Mouse (Mus musculus) spleen, postnatal 10 days (tissue): Measurements from ENCODE around the gene Ly6g6e.
A peak's percentile ranks its signal among the peaks of the same experiment; 100 is the strongest.

Experiments
- DNase-seq, 2 experiments: peaks; one replicate each; pipeline ENCODE4 v3.0.0; 2021 to 2022; ENCODE audit warnings: low spot score in 2 of 2

The Ly6g6e gene

GRCm38 (mm10) chr17:35071454-35071853, 5.2 kb upstream of the Ly6g6e start:
- no peak for DNase-seq

- DNase-seq: no peak
Observed at GRCm38 (mm10) chr17:35074097-35074496, 2.6 kb upstream of the Ly6g6e start.

GRCm38 (mm10) chr17:35077285-35077684, 583 bp downstream of the Ly6g6e start:
- no peak for DNase-seq

DNA sequence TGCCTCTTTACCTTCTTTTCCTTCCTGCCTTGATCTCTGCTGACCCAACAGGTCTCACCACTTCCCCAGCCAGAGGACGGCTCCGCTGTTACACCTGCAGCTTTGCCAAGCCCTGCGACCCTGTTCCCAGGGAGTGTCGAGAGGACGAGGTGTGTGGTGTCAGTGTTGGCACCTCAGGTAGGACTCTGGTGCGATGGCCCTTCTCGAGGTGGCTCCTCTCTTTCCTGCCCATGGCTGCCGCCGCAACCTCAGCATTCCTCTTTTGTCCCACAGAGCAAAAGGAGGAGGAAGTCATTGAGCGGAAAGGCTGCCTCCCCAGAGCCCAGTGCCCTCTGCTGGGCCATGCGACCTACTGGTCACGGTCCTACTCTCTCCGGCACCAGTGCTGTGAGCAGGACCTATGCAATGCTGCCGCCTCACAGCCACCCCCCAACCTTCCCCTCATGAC, 1.1 kb downstream of the Ly6g6e start, which contains the start of gene Ly6g6d:
Gene Ly6g6d (minus strand): TSS at position 280 of the 448 bp plus-strand sequence.
- no peak for DNase-seq

DNA sequence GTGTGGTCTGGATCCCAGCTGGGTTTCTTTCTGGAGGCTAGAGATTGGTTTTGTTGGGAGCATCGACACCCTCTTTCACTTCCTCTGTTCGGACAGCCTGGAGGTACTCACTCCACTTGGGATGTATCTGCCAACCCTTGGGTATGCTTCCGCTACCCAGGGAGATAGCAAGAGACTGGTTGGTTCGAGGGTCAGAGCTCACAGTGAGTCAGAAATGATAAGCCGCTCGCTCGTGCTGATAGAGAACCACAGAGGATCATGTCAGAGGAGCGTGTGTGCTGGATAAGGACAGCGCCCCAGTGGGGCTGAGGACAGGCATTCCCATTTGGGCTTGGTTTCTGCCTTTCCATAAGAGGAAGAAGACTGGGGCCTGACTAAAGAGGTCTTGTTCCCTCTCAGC, 3.1 kb downstream of the Ly6g6e start:
- peak in 1 of 2 experiments; percentile 37 for DNase-seq

GRCm38 (mm10) chr17:35080248-35080647, 3.5 kb downstream of the Ly6g6e start:
- DNase-seq: no peak

GRCm38 (mm10) chr17:35080710-35081109, 4.0 kb downstream of the Ly6g6e start:
- DNase-seq: no peak

GRCm38 (mm10) chr17:35082841-35083576, 6.3 kb downstream of the Ly6g6e start:
- no peak for DNase-seq

DNA sequence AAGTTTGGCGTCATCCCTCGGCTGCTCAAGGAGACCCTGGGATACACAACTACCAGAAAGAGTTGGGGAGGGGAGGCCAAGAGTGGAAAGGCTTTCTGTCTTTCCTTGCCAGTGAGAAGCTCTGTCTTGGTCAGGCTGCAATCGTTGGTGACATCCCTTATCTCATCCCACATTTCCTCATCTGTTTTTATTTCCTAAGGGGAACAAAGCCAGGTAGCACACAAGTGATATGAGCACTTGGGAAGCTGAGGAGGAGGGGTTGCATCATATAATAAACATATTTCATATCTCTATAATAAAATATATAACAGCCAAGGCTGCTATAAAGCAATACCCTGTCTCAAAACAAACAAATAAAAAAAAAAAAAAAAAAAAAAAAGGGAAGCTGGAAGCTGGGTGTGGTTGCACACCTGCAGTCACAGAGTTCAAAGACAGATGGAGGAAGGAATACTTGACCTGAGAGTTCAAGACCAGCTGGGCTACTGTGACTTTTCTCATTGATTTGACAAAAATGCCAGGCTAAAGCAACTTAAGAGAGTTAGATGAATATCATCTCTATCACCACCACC, 7.3 kb downstream of the Ly6g6e start:
- DNase-seq: no peak

DNA sequence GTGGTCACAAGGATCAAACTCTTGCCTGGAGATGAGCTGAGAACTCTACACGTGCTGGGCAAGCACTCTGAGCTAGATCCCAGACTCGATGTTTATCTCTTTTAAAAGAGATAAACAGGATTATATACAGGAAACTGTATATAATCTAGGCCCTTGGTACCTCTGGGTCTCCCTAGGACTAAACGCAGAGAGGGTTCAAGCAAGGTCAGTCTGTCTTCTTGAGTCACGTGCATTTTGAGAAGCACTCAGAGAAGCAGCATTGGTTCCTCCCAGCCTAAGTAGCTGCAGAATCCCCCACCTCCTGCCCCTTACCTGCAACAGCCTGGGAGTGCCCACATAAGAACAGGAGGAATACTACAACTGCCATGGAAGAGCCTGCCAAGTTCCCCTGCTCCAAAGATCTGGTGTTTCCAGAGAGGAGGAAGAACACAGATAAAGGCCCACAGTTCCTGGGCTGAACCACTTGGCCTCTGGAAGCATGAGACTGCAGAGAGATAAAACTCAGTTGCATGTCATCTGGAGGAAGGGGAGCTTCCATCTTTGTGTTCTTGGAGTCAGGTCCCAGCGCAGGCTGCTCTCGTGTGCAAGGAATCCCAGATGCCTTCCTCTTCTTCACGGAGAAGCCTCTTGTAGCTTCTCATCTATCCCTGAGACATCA, 8.6 kb downstream of the Ly6g6e start, which contains the start of gene Ly6g6f:
Gene Ly6g6f (minus strand): TSS at position 403 of the 658 bp plus-strand sequence.
- DNase-seq: no peak

GRCm38 (mm10) chr17:35088151-35088550, 11.4 kb downstream of the Ly6g6e start:
- DNase-seq: no peak

GRCm38 (mm10) chr17:35088825-35089644, 12.3 kb downstream of the Ly6g6e start, which contains the start of gene Abhd16a:
TSS of gene Abhd16a (plus strand) at chr17:35089263.
- DNase-seq: peak; percentile 95 to 98

DNA sequence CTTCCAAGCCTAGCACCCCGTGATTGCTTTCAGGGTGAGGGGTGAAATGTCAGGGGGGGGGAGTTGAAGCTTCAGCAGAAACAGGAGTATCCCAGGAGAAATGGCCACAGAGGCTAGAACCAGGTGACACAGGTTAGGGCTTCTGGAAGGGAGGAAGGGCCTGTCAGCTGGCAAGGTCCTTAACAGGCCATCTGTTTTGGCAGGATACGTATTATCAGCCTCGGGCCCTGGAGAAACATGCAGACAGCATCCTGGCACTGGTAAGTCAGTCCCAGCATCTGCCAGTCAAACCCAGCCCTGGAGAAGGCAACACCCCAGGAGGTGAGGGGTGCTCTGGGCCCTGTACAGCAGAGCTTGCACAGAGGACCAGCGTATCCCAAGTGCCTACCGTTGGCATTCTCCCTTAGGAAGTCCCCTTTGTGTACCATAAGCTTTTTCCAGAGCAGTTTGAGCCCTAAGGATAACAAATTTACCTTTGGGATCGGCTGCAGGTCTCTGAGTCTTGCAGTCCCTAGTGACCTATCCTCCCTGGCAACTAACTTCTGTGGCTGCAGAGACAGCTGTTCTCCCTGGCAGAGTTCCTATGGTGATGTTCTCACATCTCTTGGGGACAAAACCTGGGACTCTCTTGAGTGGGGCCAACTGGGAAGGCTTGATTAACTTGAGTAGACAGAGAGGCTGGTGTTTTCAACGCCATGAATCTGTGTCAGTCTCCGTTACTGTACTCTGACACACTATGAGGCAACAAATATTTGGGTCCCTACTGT, 13.6 kb downstream of the Ly6g6e start:
- DNase-seq: peak; percentile 56 to 72

- DNase-seq: no peak
Observed at GRCm38 (mm10) chr17:35092403-35093198, 15.9 kb downstream of the Ly6g6e start.

GRCm38 (mm10) chr17:35094475-35095365, 18.0 kb downstream of the Ly6g6e start:
- DNase-seq: no peak

GRCm38 (mm10) chr17:35096597-35096996, 19.9 kb downstream of the Ly6g6e start:
- no peak for DNase-seq

DNA sequence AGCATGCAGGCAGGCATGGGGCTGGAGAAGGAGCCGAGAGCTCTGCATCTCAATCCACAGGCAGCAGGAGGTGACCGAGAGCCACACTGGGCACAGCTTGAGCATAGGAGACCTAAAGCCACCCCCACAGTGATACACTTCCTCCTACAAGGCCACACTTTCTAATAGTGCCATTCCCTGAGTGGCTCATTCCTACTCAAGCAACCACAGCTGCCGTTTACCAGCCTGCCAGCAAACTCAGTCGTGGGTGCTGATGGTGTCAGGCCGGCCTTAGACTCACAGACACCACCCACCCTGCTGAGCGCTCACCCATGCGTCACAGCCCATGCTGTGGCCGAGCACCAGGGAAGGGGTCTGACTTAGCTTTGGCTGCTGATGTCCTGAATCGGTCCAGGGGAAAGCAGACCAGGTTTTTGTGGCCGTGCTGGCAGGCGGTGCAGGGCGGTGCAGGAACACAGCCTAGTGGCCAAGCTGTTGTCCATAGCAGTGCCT, 20.5 kb downstream of the Ly6g6e start:
- peak in 1 of 2 experiments; percentile 72 for DNase-seq

DNA sequence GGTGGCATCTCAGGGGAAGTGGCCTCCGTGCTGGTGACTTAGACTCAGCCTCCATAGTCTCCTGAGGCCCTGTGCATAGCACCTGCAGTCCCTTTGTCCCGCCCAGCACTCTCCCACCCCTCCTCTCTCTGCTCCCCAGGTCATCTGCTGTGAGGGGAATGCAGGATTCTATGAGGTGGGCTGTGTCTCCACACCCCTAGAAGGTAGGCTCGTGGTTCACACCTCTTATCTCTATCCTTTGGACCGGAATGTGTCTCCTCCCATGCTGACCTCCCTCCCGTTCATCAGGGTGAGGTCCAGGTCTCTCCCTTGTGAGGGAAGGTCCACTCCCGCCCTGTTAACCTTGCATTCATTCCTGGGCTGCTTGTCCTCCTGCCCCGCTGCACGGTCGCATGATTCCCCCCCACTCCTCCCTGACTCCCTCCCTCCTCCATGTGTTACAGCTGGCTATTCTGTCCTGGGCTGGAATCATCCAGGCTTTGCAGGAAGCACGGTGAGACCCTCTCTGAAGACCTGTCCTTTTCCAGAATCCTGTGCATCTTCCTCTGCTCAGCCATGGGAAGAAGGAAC, 23.6 kb downstream of the Ly6g6e start:
- no peak for DNase-seq

DNA sequence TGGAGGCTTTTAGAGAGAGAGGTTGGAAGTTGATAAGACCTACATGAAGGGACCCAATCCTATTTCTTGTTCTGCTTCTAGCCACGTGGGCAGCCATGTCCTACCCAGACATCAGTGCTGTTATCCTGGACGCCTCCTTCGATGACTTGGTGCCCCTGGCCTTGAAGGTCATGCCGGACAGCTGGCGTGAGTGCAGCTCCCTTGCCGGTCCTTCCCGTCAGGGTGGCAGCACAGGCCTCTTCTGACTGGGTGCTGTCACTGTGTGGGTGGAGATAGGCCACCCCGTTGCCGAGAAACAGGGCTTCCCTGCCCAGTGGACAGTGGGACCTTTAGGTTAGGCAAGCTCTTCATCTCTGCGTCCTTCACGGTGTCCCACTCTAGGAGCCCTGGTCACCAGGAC, 24.5 kb downstream of the Ly6g6e start:
- DNase-seq: no peak
